Mouse (Mus musculus) small intestine, adult 2 months (tissue): ENCODE results near the gene Dmbt1.

ENCODE experiments used
- CTCF ChIP-seq: fragments of 200-500 bp; IDR thresholded peaks from 2 replicates; pipeline ENCODE4 v1.5.1; 2012; ENCODE audit warnings: low read depth, mild to moderate bottlenecking, control low read depth, inconsistent platforms, low read length, moderate library complexity, mixed read lengths; ENCODE audit not compliant: insufficient replicate concordance, insufficient read length; ENCODE audit errors: extremely low read depth
- POLR2A ChIP-seq: fragments of 200-500 bp; IDR thresholded peaks from 2 replicates; pipeline ENCODE4 v1.6.1; 2012; ENCODE audit warnings: low read depth, mild to moderate bottlenecking, control low read depth, inconsistent platforms, low read length, moderate library complexity

DNA sequence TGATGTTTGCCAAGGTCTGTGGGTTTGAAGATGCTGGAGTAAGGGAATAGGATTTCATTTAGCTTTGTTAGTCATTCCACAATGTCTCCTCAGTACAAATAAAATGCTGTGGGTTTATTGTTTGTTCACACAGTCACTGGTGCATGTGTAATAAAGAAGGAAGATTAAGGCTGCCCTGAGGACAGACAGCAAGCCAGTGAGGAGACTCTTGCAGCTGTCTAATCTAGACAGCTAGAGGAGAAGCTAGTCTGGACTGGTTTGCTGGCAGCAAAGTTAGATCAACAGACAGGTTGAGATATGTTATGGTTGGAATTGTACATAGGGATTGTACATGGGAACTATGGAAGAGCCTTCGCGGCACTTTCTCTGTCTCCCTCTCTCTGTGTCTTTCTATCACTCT is 24.6 kb upstream of the Dmbt1 start:
- TF ChIP-seq CTCF, result no peak
- TF ChIP-seq POLR2A, result no peak
